Mouse (Mus musculus): ENCODE measurements around the gene Blm. TPM values are rescaled to one million over a fixed set of nuclear protein-coding genes. Genes with fewer than 3 reads are reported as not detected.
A peak's percentile ranks its signal among the peaks of the same experiment; 100 is the strongest.

The Blm gene
- polyA plus RNA-seq, 1 experiment from 2014 or later = 49.0 TPM

GRCm38 (mm10) chr7:80557161-80557560 lies 22.2 kb upstream of the Blm start:
- no peaks in the 10 kb centered on the region for H3K9me3 ChIP-seq (replicated peaks)
- H3K4me3 ChIP-seq = no peak overlapping the region
- no peaks in the 10 kb centered on the region for H3K27me3 ChIP-seq (ENCODE audit: low read depth, poor library complexity, severe bottlenecking)
- DNase-seq (ENCODE audit: low spot score) = no peak
- no peaks in the 10 kb centered on the region for H3K36me3 ChIP-seq
- H3K27ac ChIP-seq (replicated peaks) = no peak overlapping the region
- 86% methylated on average over 4 of the region's 4 CpGs for WGBS
- H3K4me1 ChIP-seq = no peaks in the 10 kb centered on the region

GRCm38 (mm10) chr7:80556166-80556565 lies 21.2 kb upstream of the Blm start:
- no peak for DNase-seq (ENCODE audit: low spot score)
- 79% methylated on average over 3 of the region's 3 CpGs for WGBS
- no peaks in the 10 kb centered on the region for H3K27me3 ChIP-seq (ENCODE audit: low read depth, poor library complexity, severe bottlenecking)

GRCm38 (mm10) chr7:80555146-80555545 lies 20.2 kb upstream of the Blm start:
- no peaks in the 10 kb centered on the region for H3K36me3 ChIP-seq
- no peaks in the 10 kb centered on the region for H3K4me1 ChIP-seq
- DNase-seq (ENCODE audit: low spot score) = no peak
- 76% methylated on average over 3 of the region's 3 CpGs for WGBS
- H3K27me3 ChIP-seq (ENCODE audit: low read depth, poor library complexity, severe bottlenecking) = no peaks in the 10 kb centered on the region
- H3K4me3 ChIP-seq = no peak overlapping the region
- no peak overlapping the region for H3K27ac ChIP-seq (replicated peaks)
- no peaks in the 10 kb centered on the region for H3K9me3 ChIP-seq (replicated peaks)

More at GRCm38 (mm10) chr7:80556166-80556565, 21.2 kb upstream of the Blm start:
- H3K4me1 ChIP-seq = no peaks in the 10 kb centered on the region
- H3K9me3 ChIP-seq (replicated peaks) = no peaks in the 10 kb centered on the region
- no peak overlapping the region for H3K27ac ChIP-seq (replicated peaks)
- H3K36me3 ChIP-seq = no peaks in the 10 kb centered on the region
- no peak overlapping the region for H3K4me3 ChIP-seq

GRCm38 (mm10) chr7:80554180-80555021 lies 19.5 kb upstream of the Blm start:
- Histone ChIP-seq H3K9me3 (replicated peaks) (no peaks in the 10 kb centered on the region), H3K4me3 (no peak overlapping the region), H3K4me1 (no peaks in the 10 kb centered on the region), H3K36me3 (no peaks in the 10 kb centered on the region), H3K27ac (replicated peaks) (no peak overlapping the region), H3K27me3 (ENCODE audit: low read depth, poor library complexity, severe bottlenecking) (no peaks in the 10 kb centered on the region)
- WGBS = 77% methylated on average over 22 of the region's 22 CpGs
- DNase-seq (ENCODE audit: low spot score) = no peak

- Histone ChIP-seq H3K27ac (replicated peaks) (no peak overlapping the region), H3K9me3 (replicated peaks) (no peaks in the 10 kb centered on the region), H3K4me3 (no peak overlapping the region), H3K36me3 (no peaks in the 10 kb centered on the region), H3K27me3 (ENCODE audit: low read depth, poor library complexity, severe bottlenecking) (no peaks in the 10 kb centered on the region), H3K4me1 (no peaks in the 10 kb centered on the region)
- DNase-seq (ENCODE audit: low spot score) = no peak
- WGBS = 84% methylated on average over 7 of the region's 7 CpGs
Observed at GRCm38 (mm10) chr7:80548513-80549260, 13.8 kb upstream of the Blm start.

- Histone ChIP-seq H3K27me3 (ENCODE audit: low read depth, poor library complexity, severe bottlenecking) (no peaks in the 10 kb centered on the region), H3K9me3 (replicated peaks) (no peaks in the 10 kb centered on the region), H3K4me1 (no peaks in the 10 kb centered on the region), H3K36me3 (no peaks in the 10 kb centered on the region), H3K27ac (replicated peaks) (no peak overlapping the region), H3K4me3 (no peak overlapping the region)
- WGBS = 89% methylated on average over 7 of the region's 7 CpGs
- no peak for DNase-seq (ENCODE audit: low spot score)
Observed at GRCm38 (mm10) chr7:80542139-80542831, 7.4 kb upstream of the Blm start.

GRCm38 (mm10) chr7:80539581-80539980 lies 4.7 kb upstream of the Blm start:
- Histone ChIP-seq H3K27ac (replicated peaks) (no peak overlapping the region), H3K4me1 (peaks cover 3% of the 10 kb centered on the region), H3K27me3 (ENCODE audit: low read depth, poor library complexity, severe bottlenecking) (no peaks in the 10 kb centered on the region), H3K36me3 (no peaks in the 10 kb centered on the region), H3K4me3 (no peak overlapping the region), H3K9me3 (replicated peaks) (no peaks in the 10 kb centered on the region)
- 67% methylated on average over 5 of the region's 5 CpGs for WGBS
- DNase-seq (ENCODE audit: low spot score) = no peak

GRCm38 (mm10) chr7:80534291-80535008 lies 469 bp downstream of the Blm start:
- no peaks in the 10 kb centered on the region for H3K27me3 ChIP-seq (ENCODE audit: low read depth, poor library complexity, severe bottlenecking)
- peak overlapping the region; percentile 92 for H3K27ac ChIP-seq (replicated peaks)
- peak overlapping the region; percentile 85 for H3K4me3 ChIP-seq
- peaks cover 20% of the 10 kb centered on the region for H3K4me1 ChIP-seq
- no peaks in the 10 kb centered on the region for H3K36me3 ChIP-seq
- DNase-seq (ENCODE audit: low spot score) = peak; percentile 30
- H3K9me3 ChIP-seq (replicated peaks) = no peaks in the 10 kb centered on the region
- WGBS = 3% methylated on average over 32 of the region's 32 CpGs

GRCm38 (mm10) chr7:80531087-80531486 lies 3.8 kb downstream of the Blm start:
- 0 out of 2 replicates have a peak, but pooled peaks cover 3% of the 10 kb centered on the region for H3K36me3 ChIP-seq
- H3K27me3 ChIP-seq (ENCODE audit: low read depth, poor library complexity, severe bottlenecking) = no peaks in the 10 kb centered on the region
- WGBS = 92% methylated on average over 6 of the region's 6 CpGs
- no peak overlapping the region for H3K4me3 ChIP-seq
- no peaks in the 10 kb centered on the region for H3K9me3 ChIP-seq (replicated peaks)
- no peak overlapping the region for H3K27ac ChIP-seq (replicated peaks)
- DNase-seq (ENCODE audit: low spot score) = no peak
- peaks cover 20% of the 10 kb centered on the region for H3K4me1 ChIP-seq

GRCm38 (mm10) chr7:80530646-80531045 lies 4.3 kb downstream of the Blm start:
- WGBS = 95% methylated on average over 2 of the region's 2 CpGs
- Histone ChIP-seq H3K4me1 (peaks cover 20% of the 10 kb centered on the region), H3K27ac (replicated peaks) (no peak overlapping the region), H3K27me3 (ENCODE audit: low read depth, poor library complexity, severe bottlenecking) (no peaks in the 10 kb centered on the region), H3K36me3 (0 out of 2 replicates have a peak, but pooled peaks cover 3% of the 10 kb centered on the region), H3K9me3 (replicated peaks) (no peaks in the 10 kb centered on the region), H3K4me3 (no peak overlapping the region)
- no peak for DNase-seq (ENCODE audit: low spot score)

- H3K36me3 ChIP-seq = peaks cover 7% of the 10 kb centered on the region; the same call in 1 of the 2 replicates
- 0 out of 2 replicates have a peak, but pooled peaks cover 2% of the 10 kb centered on the region for H3K4me1 ChIP-seq
- H3K4me3 ChIP-seq = no peak overlapping the region
- WGBS = 85% methylated on average over 6 of the region's 6 CpGs
- H3K27ac ChIP-seq (replicated peaks) = no peak overlapping the region
- no peaks in the 10 kb centered on the region for H3K9me3 ChIP-seq (replicated peaks)
- no peak for DNase-seq (ENCODE audit: low spot score)
- H3K27me3 ChIP-seq (ENCODE audit: low read depth, poor library complexity, severe bottlenecking) = no peaks in the 10 kb centered on the region
Observed at GRCm38 (mm10) chr7:80526698-80527097, 8.2 kb downstream of the Blm start.

GRCm38 (mm10) chr7:80512408-80513085 lies 22.4 kb downstream of the Blm start:
- DNase-seq (ENCODE audit: low spot score) = no peak
- H3K27ac ChIP-seq (replicated peaks) = no peak overlapping the region
- H3K4me1 ChIP-seq = no peaks in the 10 kb centered on the region
- H3K36me3 ChIP-seq = peaks cover 71% of the 10 kb centered on the region
- 85% methylated on average over 16 of the region's 16 CpGs for WGBS
- no peaks in the 10 kb centered on the region for H3K27me3 ChIP-seq (ENCODE audit: low read depth, poor library complexity, severe bottlenecking)
- H3K4me3 ChIP-seq = no peak overlapping the region
- no peaks in the 10 kb centered on the region for H3K9me3 ChIP-seq (replicated peaks)

Measured in midbrain, embryonic 10.5 days (tissue).